Mouse (Mus musculus): ENCODE results near the gene Igf1r.
A peak's percentile ranks its signal among the peaks of the same experiment; 100 is the strongest.

- TF ChIP-seq EP300 (IDR thresholded peaks at IDR 0.05), result 0 out of 2 replicates have a peak, but pooled peaks have one; percentile 13
- no peak for TF ChIP-seq CTCF (IDR thresholded peaks at IDR 0.05)
These were observed 72.0 kb downstream of the Igf1r start for GRCm38 (mm10) chr7:68024625-68025024.
